Mouse (Mus musculus) limb, embryonic 15.5 days (tissue): ENCODE data around the gene Fat3. TPM values are rescaled to one million over a fixed set of nuclear protein-coding genes. Genes with fewer than 3 reads are reported as not detected.

Experiments
- ATAC-seq: fragments of 200-750 bp; cut with Nextera tagmentation; 2 replicates; pipeline ENCODE4 v1.8.0; 2017; ENCODE audit warnings: low read depth, moderate TSS enrichment; ENCODE audit not compliant: insufficient number of reproducible peaks, low FRiP score, low TSS enrichment
- H3K27ac ChIP-seq: fragments of 300-500 bp; sonication (generic); 2 replicates; pipeline ENCODE4 v1.5.1; 2015; ENCODE audit warnings: moderate library complexity, mild to moderate bottlenecking, inconsistent platforms
- H3K27me3 ChIP-seq: fragments of 300-500 bp; sonication (generic); 2 replicates; pipeline ENCODE4 v1.6.1; 2015; ENCODE audit warnings: inconsistent platforms
- H3K36me3 ChIP-seq: fragments of 300-500 bp; sonication (generic); 2 replicates; pipeline ENCODE4 v1.6.1; 2015; ENCODE audit warnings: inconsistent platforms
- H3K4me1 ChIP-seq: fragments of 300-500 bp; sonication (generic); 2 replicates; pipeline ENCODE4 v1.6.1; 2015; ENCODE audit warnings: inconsistent platforms
- H3K4me2 ChIP-seq: fragments of 300-500 bp; sonication (generic); 2 replicates; pipeline ENCODE4 v1.6.1; 2015; ENCODE audit warnings: mild to moderate bottlenecking, inconsistent platforms
- H3K4me3 ChIP-seq: fragments of 300-500 bp; sonication (generic); 2 replicates; pipeline ENCODE4 v1.5.1; 2015; ENCODE audit warnings: mild to moderate bottlenecking, inconsistent platforms
- H3K9ac ChIP-seq: fragments of 300-500 bp; sonication (generic); 2 replicates; pipeline ENCODE4 v1.6.1; 2015; ENCODE audit warnings: inconsistent platforms
- H3K9me3 ChIP-seq: fragments of 300-500 bp; sonication (generic); 2 replicates; pipeline ENCODE4 v1.6.1; 2016; ENCODE audit warnings: inconsistent platforms
- WGBS: fragments of 180-500 bp; shearing (Covaris S2); methylation state at CpG from one replicate; pipeline ENCODE4 v1.1.7; 2015; 5-methylcytosine and 5-hydroxymethylcytosine counted together
- polyA plus RNA-seq: library from polyadenylated mRNA; unstranded; fragments of >200 nt; fragmentation: Nextera tagmentation; extraction: Ambion mirVana; gene quantifications from 2 replicates; pipeline ENCODE4 v1.2.1, GENCODE M21; 2015

Fat3 gene
- polyA plus RNA-seq, 1 experiment from 2014 or later: 2.6 TPM

DNA sequence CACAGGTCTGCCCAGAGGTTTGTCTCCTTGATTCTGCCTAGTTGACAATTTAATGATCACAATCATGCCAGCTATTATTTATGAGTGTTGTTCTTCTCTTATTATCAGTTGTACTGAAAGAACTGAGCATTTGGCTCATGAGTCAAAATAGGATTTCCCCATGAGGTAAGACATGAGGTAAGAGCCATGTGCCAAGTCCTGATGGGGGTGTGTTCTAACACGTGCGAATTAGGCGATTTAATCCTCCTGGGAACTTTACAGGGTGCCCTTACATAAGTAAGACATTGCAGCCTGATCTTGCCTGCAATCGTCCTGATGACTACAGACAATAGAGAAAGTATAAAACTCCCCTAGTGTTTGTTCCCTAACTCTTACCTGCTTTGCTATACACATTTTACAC is 631.6 kb downstream of the Fat3 start:
- H3K4me3 ChIP-seq: no peak overlapping the region
- H3K27me3 ChIP-seq: peaks cover 8% of the 10 kb centered on the region
- H3K9ac ChIP-seq: no peak overlapping the region
- peaks cover 5% of the 10 kb centered on the region; the same call in 1 of the 2 replicates for H3K4me1 ChIP-seq
- 56% methylated on average over 4 of the region's 4 CpGs for WGBS
- no peak overlapping the region for H3K4me2 ChIP-seq
- no peak for ATAC-seq
- H3K9me3 ChIP-seq: no peaks in the 10 kb centered on the region
- no peak overlapping the region for H3K27ac ChIP-seq
- H3K36me3 ChIP-seq: no peaks in the 10 kb centered on the region

DNA sequence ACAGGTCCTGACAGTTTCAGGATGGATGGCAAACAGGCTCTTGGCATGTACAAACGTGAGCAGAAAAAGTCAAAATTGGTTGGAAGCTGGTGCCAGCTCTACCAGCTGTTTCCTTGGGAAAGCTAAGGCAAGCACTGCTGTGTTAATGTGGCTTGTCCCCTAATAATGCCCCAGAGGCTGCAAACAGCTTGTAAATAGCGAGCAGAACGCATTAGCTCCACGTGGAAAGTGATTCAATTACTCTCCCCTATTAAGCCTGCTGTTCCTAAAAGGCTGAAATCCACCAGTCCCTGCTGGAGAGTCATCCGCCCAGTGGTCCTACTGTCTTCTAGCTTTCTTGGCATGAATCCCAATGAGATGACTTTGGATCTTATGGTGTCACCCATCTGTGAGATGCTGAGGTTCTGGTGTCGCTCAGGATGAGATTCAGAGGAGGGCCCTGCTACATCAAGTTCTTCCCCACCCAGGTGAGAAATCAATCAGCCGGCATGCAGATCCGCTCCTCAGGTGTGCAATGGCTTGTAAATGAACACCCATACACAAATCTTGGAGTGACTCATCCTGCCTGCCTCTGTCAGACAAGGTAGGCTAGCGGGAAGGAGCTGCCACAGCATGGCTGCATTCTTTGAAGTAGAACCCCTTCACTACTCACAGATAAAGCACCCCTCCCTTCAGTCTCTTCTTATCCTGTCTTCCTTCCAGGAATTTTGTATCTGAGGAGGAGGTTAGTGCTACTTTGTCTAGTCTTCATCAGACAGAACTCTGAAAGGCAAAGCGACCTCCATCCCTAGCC is 634.6 kb downstream of the Fat3 start:
- Histone ChIP-seq H3K27me3 (no peaks in the 10 kb centered on the region; the same call in 1 of the 2 replicates), H3K9ac (no peak overlapping the region), H3K9me3 (no peaks in the 10 kb centered on the region), H3K4me1 (peaks cover 5% of the 10 kb centered on the region; the same call in 1 of the 2 replicates), H3K4me3 (no peak overlapping the region), H3K27ac (no peak overlapping the region), H3K4me2 (no peak overlapping the region), H3K36me3 (no peaks in the 10 kb centered on the region)
- ATAC-seq: no peak
- WGBS: 41% methylated on average over 10 of the region's 10 CpGs

DNA sequence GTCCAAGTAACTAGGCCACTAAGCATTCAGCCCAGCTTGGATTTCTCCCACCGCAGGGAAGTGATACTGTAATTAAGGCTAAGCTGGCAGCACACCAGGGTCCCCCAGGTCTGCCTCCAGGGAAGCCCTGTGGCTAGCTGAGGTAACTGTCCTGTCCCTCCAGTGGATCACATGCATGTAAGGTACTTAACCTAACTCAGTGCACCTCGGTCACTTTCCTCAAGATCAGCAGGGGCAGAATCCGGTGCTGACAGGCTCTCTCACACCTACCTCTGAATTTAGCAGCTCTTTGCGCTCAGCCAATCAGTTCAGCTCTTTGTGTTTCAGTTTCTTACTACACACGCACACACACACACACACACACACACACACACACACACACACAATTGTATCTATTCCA is 639.7 kb downstream of the Fat3 start:
- Histone ChIP-seq H3K36me3 (no peaks in the 10 kb centered on the region), H3K4me1 (peaks cover 3% of the 10 kb centered on the region; the same call in 1 of the 2 replicates), H3K4me2 (no peak overlapping the region), H3K27ac (no peak overlapping the region), H3K9me3 (no peaks in the 10 kb centered on the region), H3K4me3 (no peak overlapping the region), H3K27me3 (no peaks in the 10 kb centered on the region; the same call in 1 of the 2 replicates), H3K9ac (no peak overlapping the region)
- WGBS: 57% methylated on average over 5 of the region's 5 CpGs
- ATAC-seq: no peak
